Mouse (Mus musculus) Patski (cell line): ENCODE data around the gene Fgfr2. TPM values are rescaled to one million over a fixed set of nuclear protein-coding genes. Genes with fewer than 3 reads are reported as not detected.

ENCODE experiments used
- ATAC-seq: fragments of 100-300 bp; one replicate; pipeline ENCODE4 v1.8.0; 2021
- CTCF ChIA-PET: fragments of 350-600 bp; sonication (Branson Sonifier 250); formaldehyde crosslinking; loops from one replicate; lab custom pipeline; 2022; ENCODE audit warnings: inconsistent platforms; lab: Charles Lee
- POLR2A ChIA-PET: fragments of 350-600 bp; sonication (Branson Sonifier 250); formaldehyde crosslinking; loops from one replicate; lab custom pipeline; 2022; ENCODE audit warnings: antibody characterized with exemption, inconsistent platforms; lab: Charles Lee
- DNase-seq: peaks from one replicate; pipeline ENCODE4 v3.0.0-alpha.2; 2011; ENCODE audit warnings: low read depth, low spot score
- H3K27me3 ChIP-seq: fragments of 371-371 bp; one replicate; pipeline ENCODE4 v1.5.1; 2021
- CTCF ChIP-seq: fragments of 100-300 bp; IDR thresholded peaks from one replicate; pipeline ENCODE4 v1.5.1; 2021
- in situ Hi-C: fragments of 300-500 bp; cut with MboI; formaldehyde crosslinking; loops from 3 replicates; pipeline ENCODE4 v1.11.1; 2018; ENCODE audit warnings: low pct_unique_long_range_greater_than_20kb, mixed read lengths
- polyA plus RNA-seq: library from polyadenylated mRNA; unstranded; gene quantifications from one replicate; pipeline ENCODE4 v1.2.3, GENCODE M21; 2021

Fgfr2 gene
- polyA plus RNA-seq, 1 experiment from 2014 or later, result 48.8 TPM

DNA sequence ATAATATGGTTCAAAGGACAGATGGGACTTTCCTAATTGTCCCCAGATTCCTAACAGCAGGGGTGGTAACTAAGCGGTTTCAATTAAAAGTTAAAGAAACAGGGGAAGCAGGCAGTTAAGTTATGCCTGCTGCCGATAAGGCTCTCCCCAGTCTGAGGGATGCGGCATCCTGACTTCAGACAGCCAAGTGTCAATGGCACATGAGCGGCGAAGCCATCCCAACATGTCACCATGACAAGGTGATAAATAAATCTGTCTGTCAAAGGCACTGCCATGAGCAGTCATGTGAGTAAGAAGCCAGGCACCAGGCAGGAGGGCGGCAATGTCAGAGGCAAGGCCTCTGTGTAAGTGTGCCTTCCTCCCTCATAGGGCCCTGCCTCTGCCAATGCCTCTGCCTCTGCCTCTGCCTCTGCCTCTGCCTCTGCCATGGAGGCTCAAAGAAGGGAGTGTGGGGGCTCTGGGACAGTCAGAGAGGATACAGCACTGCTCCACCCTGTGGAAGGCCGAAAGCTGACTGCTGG, 55.8 kb downstream of the Fgfr2 start:
- ChIA-PET POLR2A (no interaction called here), CTCF (interaction anchor here (1.1 to 1.2 kb wide), 2 partner anchors 19 to 61 kb away, joined by 3 read pairs; no protein-coding TSS in a partner anchor)
- no peak for TF ChIP-seq CTCF
- no peaks in the 10 kb centered on the region for H3K27me3 ChIP-seq
- in situ Hi-C loops, result no loop called here
- no peak for DNase-seq
- ATAC-seq, result no peak

DNA sequence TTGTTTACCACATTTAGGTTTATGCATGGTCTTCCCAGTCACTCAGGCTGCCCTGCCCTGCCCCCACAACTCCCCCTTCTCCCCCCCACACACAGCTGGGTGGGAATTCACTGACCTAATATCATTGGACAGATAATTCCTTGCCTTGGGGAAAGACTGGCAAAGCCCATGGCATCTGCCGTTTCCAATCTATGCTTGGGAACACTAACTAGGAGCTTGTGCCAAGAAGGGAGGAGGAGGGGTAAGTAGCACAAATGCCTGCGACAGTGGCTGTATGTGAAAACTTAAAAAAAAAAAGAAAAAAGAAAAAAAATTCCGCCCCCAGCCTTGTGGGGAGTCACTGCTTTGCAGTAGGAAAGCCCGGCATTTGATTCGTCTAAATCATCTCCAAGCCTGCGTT, 56.4 kb downstream of the Fgfr2 start:
- in situ Hi-C loops, result no loop called here
- no peak for TF ChIP-seq CTCF
- no peaks in the 10 kb centered on the region for H3K27me3 ChIP-seq
- no peak for ATAC-seq
- DNase-seq, result no peak
- ChIA-PET CTCF (no interaction called here), POLR2A (no interaction called here)

- ChIA-PET POLR2A (no interaction called here), CTCF (no interaction called here)
- no peak for TF ChIP-seq CTCF
- peak; percentile 63 for ATAC-seq
- DNase-seq, result peak; percentile 57
- H3K27me3 ChIP-seq, result no peaks in the 10 kb centered on the region
- in situ Hi-C loops, result no loop called here
These were observed 61.1 kb downstream of the Fgfr2 start for GRCm38 (mm10) chr7:133062055-133062454.

- in situ Hi-C loops, result no loop called here
- no peak for DNase-seq
- ATAC-seq, result no peak
- H3K27me3 ChIP-seq, result no peaks in the 10 kb centered on the region
- ChIA-PET CTCF (interaction anchor here (1.8 to 2.0 kb wide), 2 partner anchors 29 to 577 kb away, joined by 4 to 5 read pairs; partner anchors contain the start of gene Edrf1), POLR2A (no interaction called here)
- TF ChIP-seq CTCF, result no peak
These were observed 63.0 kb downstream of the Fgfr2 start for GRCm38 (mm10) chr7:133060170-133060569.

- POLR2A ChIA-PET, result no interaction called here
These were observed 63.5 kb downstream of the Fgfr2 start for GRCm38 (mm10) chr7:133059517-133060104.

DNA sequence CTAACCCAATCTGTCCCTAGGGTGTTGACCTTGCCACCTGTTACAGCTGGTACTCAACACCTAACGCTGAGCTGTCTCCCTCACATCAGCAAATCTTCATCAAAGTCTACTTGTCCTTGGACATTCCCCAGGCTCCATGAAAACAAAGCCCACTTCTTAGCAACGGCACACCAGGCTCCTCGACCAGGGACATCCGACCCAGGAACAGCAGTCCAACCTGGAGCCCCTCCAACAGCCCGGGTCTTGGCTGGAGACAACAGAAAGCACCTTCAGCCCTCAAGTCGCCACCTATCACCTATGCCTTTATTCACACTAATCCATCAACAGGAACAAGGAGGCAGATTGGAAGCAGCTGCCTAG, 64.0 kb downstream of the Fgfr2 start:
- DNase-seq (no peak), ATAC-seq (no peak)
- POLR2A ChIA-PET, result no interaction called here
- TF ChIP-seq CTCF, result no peak
- no peaks in the 10 kb centered on the region for H3K27me3 ChIP-seq
- CTCF ChIA-PET, result interaction anchor here (1.8 to 2.0 kb wide), 2 partner anchors 30 to 578 kb away, joined by 4 to 5 read pairs; partner anchors contain the start of gene Edrf1
- in situ Hi-C loops, result no loop called here

More at GRCm38 (mm10) chr7:133059517-133060104, 63.5 kb downstream of the Fgfr2 start:
- no peaks in the 10 kb centered on the region for H3K27me3 ChIP-seq
- ATAC-seq (no peak), DNase-seq (no peak)
- no peak for TF ChIP-seq CTCF
- in situ Hi-C loops, result no loop called here
- CTCF ChIA-PET, result interaction anchor here (1.8 to 2.0 kb wide), 2 partner anchors 30 to 577 kb away, joined by 4 to 5 read pairs; partner anchors contain the start of gene Edrf1

DNA sequence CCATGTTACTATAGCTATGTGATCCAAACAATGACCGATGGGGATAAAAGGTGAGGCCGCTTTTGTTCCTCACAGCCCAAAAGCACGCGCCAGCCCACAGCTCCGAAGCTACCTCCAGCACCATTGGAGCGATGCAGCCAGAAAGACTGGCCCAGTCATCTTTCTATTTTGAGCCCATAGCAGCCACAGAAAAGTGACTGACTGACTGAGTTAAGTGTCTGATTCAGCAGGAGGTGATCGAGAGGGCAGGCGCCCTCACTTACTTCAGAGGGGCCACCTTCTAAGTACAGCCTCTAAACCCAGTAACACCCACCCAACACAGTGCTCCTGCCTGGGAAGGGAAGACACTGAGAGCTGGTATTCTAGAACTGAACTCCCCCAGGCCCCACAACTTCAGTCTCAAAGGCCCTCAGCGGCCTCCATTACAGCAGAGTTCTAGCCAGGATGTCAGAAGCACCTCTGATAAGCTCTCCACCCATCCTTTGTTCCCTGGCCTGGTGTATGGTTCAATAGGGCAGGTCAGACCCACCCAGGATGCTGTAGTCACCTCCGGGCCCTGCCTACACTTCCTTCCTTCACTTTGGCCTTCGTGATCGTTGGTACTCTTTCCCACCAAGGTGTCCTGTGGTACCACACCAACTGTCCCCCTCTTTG, 64.5 kb downstream of the Fgfr2 start:
- CTCF ChIA-PET, result interaction anchor here (1.0 to 1.6 kb wide), 3 partner anchors 15 to 54 kb away, joined by 3 to 4 read pairs (median 3); no protein-coding TSS in a partner anchor
- POLR2A ChIA-PET, result no interaction called here
- ATAC-seq (no peak), DNase-seq (no peak)
- TF ChIP-seq CTCF, result no peak
- H3K27me3 ChIP-seq, result no peaks in the 10 kb centered on the region
- in situ Hi-C loops, result no loop called here

GRCm38 (mm10) chr7:133056924-133057323, 66.2 kb downstream of the Fgfr2 start:
- no peak for TF ChIP-seq CTCF
- ATAC-seq (no peak), DNase-seq (no peak)
- in situ Hi-C loops, result no loop called here
- ChIA-PET CTCF (no interaction called here), POLR2A (no interaction called here)
- H3K27me3 ChIP-seq, result no peaks in the 10 kb centered on the region

DNA sequence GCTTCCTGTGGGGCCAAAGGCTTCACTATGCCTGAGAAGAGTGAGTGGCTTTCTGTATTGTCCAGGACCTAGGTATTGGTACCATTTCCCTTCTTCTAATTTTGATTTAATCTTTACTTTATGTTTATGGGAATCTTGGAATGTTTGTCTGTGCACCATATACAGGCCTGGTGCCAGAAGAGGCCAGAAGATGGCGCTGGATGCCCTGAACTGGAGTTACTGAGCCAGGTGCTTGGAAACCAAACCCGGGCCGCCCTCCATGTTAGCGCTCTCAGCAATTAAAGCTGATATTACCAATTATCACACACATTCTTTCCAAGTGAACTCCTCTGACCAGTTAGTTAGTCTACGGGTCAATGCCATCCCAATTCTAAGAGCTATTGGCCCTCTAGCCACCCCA, 68.7 kb downstream of the Fgfr2 start:
- H3K27me3 ChIP-seq, result no peaks in the 10 kb centered on the region
- DNase-seq, result no peak
- no peak for TF ChIP-seq CTCF
- ChIA-PET POLR2A (no interaction called here), CTCF (interaction anchor here (0.7 to 1.1 kb wide), 2 partner anchors 35 to 49 kb away, joined by 3 read pairs; no protein-coding TSS in a partner anchor)
- in situ Hi-C loops, result no loop called here
- no peak for ATAC-seq

GRCm38 (mm10) chr7:133053757-133054156, 69.4 kb downstream of the Fgfr2 start:
- H3K27me3 ChIP-seq, result no peaks in the 10 kb centered on the region
- ATAC-seq (no peak), DNase-seq (no peak)
- no peak for TF ChIP-seq CTCF
- ChIA-PET POLR2A (interaction anchor here (0.7 kb wide), 1 partner anchor 66 kb away, joined by 5 read pairs; no protein-coding TSS in a partner anchor), CTCF (interaction anchor here (1.8 kb wide), 1 partner anchor 10 kb away, joined by 6 read pairs; no protein-coding TSS in a partner anchor)
- in situ Hi-C loops, result no loop called here

DNA sequence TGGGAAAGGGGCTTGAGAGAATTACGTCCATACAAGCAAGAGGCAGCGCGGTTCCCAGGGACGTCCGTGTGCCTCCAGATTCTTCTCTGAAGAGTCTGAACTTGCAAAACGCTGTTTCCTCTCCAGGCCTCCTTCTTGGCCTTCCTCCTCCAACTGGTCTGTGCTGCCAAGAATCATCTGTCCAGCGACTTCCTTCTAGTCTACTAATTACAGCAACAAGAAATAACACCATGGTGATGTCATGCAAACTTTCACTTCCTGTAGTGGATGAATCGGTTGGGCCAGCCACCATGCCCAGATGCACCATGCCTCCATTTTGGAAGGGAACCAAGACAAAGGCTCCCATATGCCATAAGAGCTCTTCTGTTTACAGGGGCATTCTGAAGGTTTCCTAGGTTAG, 70.3 kb downstream of the Fgfr2 start:
- POLR2A ChIA-PET, result no interaction called here
- DNase-seq (no peak), ATAC-seq (no peak)
- in situ Hi-C loops, result no loop called here
- CTCF ChIA-PET, result interaction anchor here (1.8 kb wide), 1 partner anchor 9 kb away, joined by 6 read pairs; no protein-coding TSS in a partner anchor
- TF ChIP-seq CTCF, result no peak
- no peaks in the 10 kb centered on the region for H3K27me3 ChIP-seq
